Mouse (Mus musculus) hindbrain, embryonic 11.5 days (tissue): ENCODE results near the gene Cntrob. TPM values are rescaled to one million over a fixed set of nuclear protein-coding genes. Genes with fewer than 3 reads are reported as not detected.

Source experiments
- ATAC-seq: fragments of 200-750 bp; cut with Nextera tagmentation; 2 replicates; pipeline ENCODE4 v1.8.0; 2017; ENCODE audit warnings: mild to moderate bottlenecking, moderate TSS enrichment, moderate library complexity; ENCODE audit not compliant: low FRiP score
- DNase-seq: peaks from one replicate; pipeline ENCODE4 v3.0.0-alpha.2; 2015; ENCODE audit warnings: low spot score
- H3K27ac ChIP-seq: fragments of 300-500 bp; sonication (generic); 2 replicates; pipeline ENCODE4 v1.5.1; 2014; ENCODE audit warnings: mild to moderate bottlenecking, low read depth, low read length
- H3K27me3 ChIP-seq: fragments of 300-500 bp; sonication (generic); 2 replicates; pipeline ENCODE4 v1.6.1; 2014; ENCODE audit warnings: mild to moderate bottlenecking, low read length, moderate library complexity, mixed read lengths; ENCODE audit not compliant: control insufficient read depth, insufficient read depth
- H3K36me3 ChIP-seq: fragments of 300-500 bp; sonication (generic); 2 replicates; pipeline ENCODE4 v1.6.1; 2014; ENCODE audit warnings: mild to moderate bottlenecking, low read length, moderate library complexity, mixed read lengths; ENCODE audit not compliant: control insufficient read depth, insufficient read depth
- H3K4me1 ChIP-seq: fragments of 300-500 bp; sonication (generic); replicated peaks from 2 replicates; pipeline ENCODE4 v1.6.1; 2014; ENCODE audit warnings: low read length, mixed read lengths; ENCODE audit not compliant: control insufficient read depth, insufficient read depth
- H3K4me2 ChIP-seq: fragments of 300-500 bp; sonication (generic); replicated peaks from 2 replicates; pipeline ENCODE4 v1.6.1; 2014; ENCODE audit warnings: mild to moderate bottlenecking, low read depth, low read length
- H3K4me3 ChIP-seq: fragments of 300-500 bp; sonication (generic); 2 replicates; pipeline ENCODE4 v1.5.1; 2014; ENCODE audit warnings: low read depth, low read length
- H3K9ac ChIP-seq: fragments of 300-500 bp; sonication (generic); 2 replicates; pipeline ENCODE4 v1.6.1; 2014; ENCODE audit warnings: low read depth, low read length
- H3K9me3 ChIP-seq: fragments of 300-500 bp; sonication (generic); 2 replicates; pipeline ENCODE4 v1.6.1; 2016; ENCODE audit warnings: low read length; ENCODE audit not compliant: control insufficient read depth
- WGBS: fragments of 180-500 bp; shearing (Covaris S2); extraction: QIAGEN DNeasy Blood & Tissue Kit; methylation state at CpG from one replicate; pipeline ENCODE4 v1.1.7; 2014; 5-methylcytosine and 5-hydroxymethylcytosine counted together
- polyA plus RNA-seq: library from polyadenylated mRNA; unstranded; fragments of >200 nt; fragmentation: Nextera tagmentation; extraction: Ambion mirVana; gene quantifications from 2 replicates; pipeline ENCODE4 v1.2.1, GENCODE M21; 2014

Gene Cntrob
- polyA plus RNA-seq, 1 experiment from 2014 or later = 17.9 TPM

- 89% methylated on average over 13 of the region's 13 CpGs for WGBS
- no peak overlapping the region for H3K9ac ChIP-seq
- H3K4me2 ChIP-seq = no peak overlapping the region
- no peaks in the 10 kb centered on the region for H3K36me3 ChIP-seq
- no peak overlapping the region for H3K4me3 ChIP-seq
- H3K4me1 ChIP-seq = no peaks in the 10 kb centered on the region
- no peaks in the 10 kb centered on the region; the same call in 1 of the 2 replicates for H3K27me3 ChIP-seq
- H3K9me3 ChIP-seq = no peaks in the 10 kb centered on the region
- no peak overlapping the region for H3K27ac ChIP-seq
- DNase-seq = no peak
- ATAC-seq = no peak
Measured at GRCm38 (mm10) chr11:69268100-69268499, 55.5 kb downstream of the Cntrob start.

GRCm38 (mm10) chr11:69267341-69267740 is 56.2 kb downstream of the Cntrob start:
- no peak overlapping the region for H3K27ac ChIP-seq
- 37% methylated on average over 7 of the region's 7 CpGs for WGBS
- no peaks in the 10 kb centered on the region for H3K4me1 ChIP-seq
- ATAC-seq (no peak), DNase-seq (peak; percentile 52)
- no peaks in the 10 kb centered on the region for H3K36me3 ChIP-seq
- no peaks in the 10 kb centered on the region for H3K9me3 ChIP-seq
- H3K27me3 ChIP-seq = no peaks in the 10 kb centered on the region; the same call in 1 of the 2 replicates
- no peak overlapping the region for H3K9ac ChIP-seq
- no peak overlapping the region for H3K4me2 ChIP-seq
- no peak overlapping the region for H3K4me3 ChIP-seq

GRCm38 (mm10) chr11:69266253-69266652 is 57.3 kb downstream of the Cntrob start:
- H3K9me3 ChIP-seq = no peaks in the 10 kb centered on the region
- 23% methylated on average over 10 of the region's 10 CpGs for WGBS
- no peak overlapping the region for H3K4me3 ChIP-seq
- no peak overlapping the region for H3K9ac ChIP-seq
- no peaks in the 10 kb centered on the region for H3K36me3 ChIP-seq
- DNase-seq = peak; percentile 44
- ATAC-seq = peak; percentile 33; the same call in 1 of the 2 replicates
- 0 out of 2 replicates have a peak overlapping the region, but pooled peaks have one; percentile 3 for H3K4me2 ChIP-seq
- no peaks in the 10 kb centered on the region; the same call in 1 of the 2 replicates for H3K27me3 ChIP-seq
- H3K4me1 ChIP-seq = no peaks in the 10 kb centered on the region
- no peak overlapping the region for H3K27ac ChIP-seq

DNA sequence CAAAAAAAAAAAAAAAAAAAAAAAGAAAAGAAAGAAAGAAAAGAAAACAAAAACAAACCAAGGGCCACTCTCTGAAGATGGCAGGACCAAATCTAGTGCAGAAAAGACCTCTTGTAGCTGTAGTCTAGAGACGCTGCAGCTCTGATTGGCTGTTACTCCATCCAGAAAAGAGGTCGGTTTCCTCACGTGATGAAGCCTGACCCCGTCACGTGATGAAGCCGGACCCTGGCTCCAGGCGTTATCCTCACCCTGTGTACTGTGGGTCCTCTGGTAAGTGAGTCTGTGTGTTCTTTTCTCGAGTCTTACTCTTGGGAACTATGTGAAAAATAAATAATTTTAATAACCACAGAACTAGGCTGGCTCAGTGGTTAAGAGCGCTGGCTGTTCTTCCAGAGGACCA is 58.2 kb downstream of the Cntrob start:
- ATAC-seq = no peak
- Histone ChIP-seq H3K4me2 (no peak overlapping the region), H3K27ac (no peak overlapping the region), H3K4me3 (no peak overlapping the region), H3K9me3 (no peaks in the 10 kb centered on the region), H3K27me3 (no peaks in the 10 kb centered on the region; the same call in 1 of the 2 replicates), H3K9ac (no peak overlapping the region), H3K4me1 (no peaks in the 10 kb centered on the region), H3K36me3 (no peaks in the 10 kb centered on the region)
- DNase-seq = no peak
- WGBS = 80% methylated on average over 9 of the region's 9 CpGs

DNA sequence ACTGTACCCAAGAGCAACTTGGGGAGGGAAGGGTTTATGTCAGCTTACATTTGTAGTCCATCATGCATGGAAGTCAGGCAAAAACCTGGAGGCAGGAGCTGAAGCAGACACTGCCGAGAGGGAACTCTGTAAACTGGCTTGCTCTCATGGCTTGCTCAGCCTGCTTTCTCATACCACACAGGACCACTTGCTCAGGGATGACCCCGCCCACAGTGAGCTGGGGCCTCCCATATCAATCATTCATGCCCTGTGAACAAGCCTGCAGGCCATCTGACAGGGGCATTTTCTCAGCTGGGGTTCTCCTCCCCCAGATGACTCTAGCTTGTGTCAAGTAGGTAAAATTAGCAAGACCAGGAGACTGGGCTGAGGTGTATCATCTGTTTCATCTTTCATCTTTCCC is 59.3 kb downstream of the Cntrob start:
- no peak overlapping the region for H3K9ac ChIP-seq
- H3K27me3 ChIP-seq = no peaks in the 10 kb centered on the region; the same call in 1 of the 2 replicates
- DNase-seq (no peak), ATAC-seq (no peak)
- H3K4me3 ChIP-seq = no peak overlapping the region
- H3K36me3 ChIP-seq = no peaks in the 10 kb centered on the region
- no peaks in the 10 kb centered on the region for H3K9me3 ChIP-seq
- H3K27ac ChIP-seq = no peak overlapping the region
- H3K4me2 ChIP-seq = no peak overlapping the region
- WGBS = 57% methylated on average over 2 of the region's 2 CpGs
- no peaks in the 10 kb centered on the region for H3K4me1 ChIP-seq

DNA sequence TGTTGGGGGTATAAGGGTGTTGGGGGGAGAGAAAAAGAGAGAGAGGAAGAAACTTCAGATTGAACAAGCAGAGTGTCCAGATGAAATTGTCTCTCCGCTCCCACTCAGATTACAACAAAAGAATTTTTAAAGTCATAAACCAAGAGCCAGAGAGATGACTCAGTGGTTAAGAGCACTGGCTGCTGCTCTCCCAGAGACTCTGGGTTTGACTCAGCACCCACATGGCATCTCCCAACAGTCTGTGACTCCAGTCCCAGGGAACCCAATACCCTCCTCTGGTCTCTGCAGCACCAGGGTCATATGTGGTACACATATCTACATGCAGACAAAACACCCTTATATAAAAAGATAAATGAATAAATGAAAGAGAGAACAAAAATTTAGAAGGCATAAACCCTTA is 63.5 kb downstream of the Cntrob start:
- Histone ChIP-seq H3K9ac (no peak overlapping the region), H3K4me2 (no peak overlapping the region), H3K27ac (no peak overlapping the region), H3K4me1 (no peaks in the 10 kb centered on the region), H3K27me3 (no peaks in the 10 kb centered on the region), H3K4me3 (no peak overlapping the region), H3K36me3 (no peaks in the 10 kb centered on the region), H3K9me3 (no peaks in the 10 kb centered on the region)
- WGBS = 100% methylated on average over 1 of the region's 1 CpGs
- no peak for ATAC-seq
- DNase-seq = no peak

- DNase-seq (peak; percentile 68), ATAC-seq (no peak)
- no peak overlapping the region for H3K4me3 ChIP-seq
- no peaks in the 10 kb centered on the region for H3K36me3 ChIP-seq
- no peaks in the 10 kb centered on the region for H3K4me1 ChIP-seq
- no peak overlapping the region for H3K9ac ChIP-seq
- no peak overlapping the region for H3K4me2 ChIP-seq
- H3K9me3 ChIP-seq = no peaks in the 10 kb centered on the region
- WGBS = 53% methylated on average over 5 of the region's 5 CpGs
- no peak overlapping the region for H3K27ac ChIP-seq
- H3K27me3 ChIP-seq = no peaks in the 10 kb centered on the region
Measured at GRCm38 (mm10) chr11:69258287-69258686, 65.3 kb downstream of the Cntrob start.

DNA sequence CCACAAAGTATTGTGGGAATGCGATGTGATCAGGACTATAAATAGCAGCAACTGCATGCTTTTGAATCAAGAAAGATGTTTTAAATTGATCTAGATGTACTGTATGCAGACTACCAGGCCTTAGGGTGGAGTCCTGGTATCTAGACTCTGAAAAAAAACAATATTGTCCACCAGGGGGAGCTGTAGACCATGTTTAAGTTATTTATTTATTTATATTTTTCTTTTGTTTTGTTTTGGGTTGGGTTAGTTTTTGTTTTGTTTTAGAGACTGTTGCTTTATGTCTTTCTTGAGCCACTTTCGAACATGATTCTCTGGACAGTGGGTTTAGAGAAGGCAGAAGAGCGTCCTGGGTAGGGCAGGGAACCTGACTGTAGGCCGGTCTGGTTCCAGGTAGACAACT is 65.8 kb downstream of the Cntrob start:
- H3K4me2 ChIP-seq = no peak overlapping the region
- H3K4me1 ChIP-seq = no peaks in the 10 kb centered on the region
- H3K4me3 ChIP-seq = no peak overlapping the region
- H3K9ac ChIP-seq = no peak overlapping the region
- no peaks in the 10 kb centered on the region for H3K9me3 ChIP-seq
- no peaks in the 10 kb centered on the region for H3K27me3 ChIP-seq
- 54% methylated on average over 4 of the region's 4 CpGs for WGBS
- no peak overlapping the region for H3K27ac ChIP-seq
- no peaks in the 10 kb centered on the region for H3K36me3 ChIP-seq
- ATAC-seq (no peak), DNase-seq (peak; percentile 70)

- Histone ChIP-seq H3K4me2 (no peak overlapping the region), H3K27me3 (no peaks in the 10 kb centered on the region), H3K9me3 (no peaks in the 10 kb centered on the region), H3K27ac (no peak overlapping the region), H3K4me3 (no peak overlapping the region), H3K36me3 (no peaks in the 10 kb centered on the region), H3K9ac (no peak overlapping the region), H3K4me1 (no peaks in the 10 kb centered on the region)
- WGBS = 68% methylated on average over 2 of the region's 2 CpGs
- ATAC-seq (no peak), DNase-seq (no peak)
Measured at GRCm38 (mm10) chr11:69257072-69257471, 66.5 kb downstream of the Cntrob start.
